Mouse (Mus musculus): ENCODE measurements around the gene Rhbdf1. TPM values are rescaled to one million over a fixed set of nuclear protein-coding genes. Genes with fewer than 3 reads are reported as not detected.

Rhbdf1 gene
- total and polyA plus RNA-seq, 3 experiments, result 2.9 to 14.3 TPM; not detected in 1

- TF ChIP-seq TCF12 (IDR thresholded peaks at IDR 0.05; ENCODE audit: low read depth, low read length) (peak; percentile 95), CHD2 (IDR thresholded peaks at IDR 0.05; ENCODE audit: low read length) (no peak), ZKSCAN1 (IDR thresholded peaks at IDR 0.05; ENCODE audit: low read depth, low read length) (no peak), RCOR1 (IDR thresholded peaks at IDR 0.05; ENCODE audit: low read depth, low read length) (peak; percentile 85), E2F4 (IDR thresholded peaks at IDR 0.05; ENCODE audit: borderline replicate concordance, low read depth, low read length) (no peak), NELFE (IDR thresholded peaks at IDR 0.05; ENCODE audit: low read depth, low read length) (no peak), MYB (IDR thresholded peaks at IDR 0.05; ENCODE audit: low read depth, low read length) (no peak)
Observed at GRCm38 (mm10) chr11:32250880-32251763, 29.0 kb upstream of the Rhbdf1 start (continued).

GRCm38 (mm10) chr11:32248350-32248749, 26.2 kb upstream of the Rhbdf1 start:
- Histone ChIP-seq H3K9me3 (replicated peaks; ENCODE audit: insufficient read depth, low read length) (no peaks in the 10 kb centered on the region), H3K79me2 (ENCODE audit: control insufficient read depth, insufficient read depth, low read length, poor library complexity) (no peaks in the 10 kb centered on the region), H3K36me3 (ENCODE audit: control insufficient read depth in 1 of 2, insufficient read depth in 2 of 2, low read length in 2 of 2) (peaks cover 0 to 62% of the 10 kb centered on the region in 2 experiments; a peak in 2 of 4 replicates), H3K9ac (ENCODE audit: control insufficient read depth, low read depth, low read length, poor library complexity, severe bottlenecking) (no peak overlapping the region), H3K27me3 (ENCODE audit: control insufficient read depth in 1 of 2, insufficient read depth in 2 of 2, low read length in 2 of 2) (no peaks in the 10 kb centered on the region), H3K4me1 (ENCODE audit: control insufficient read depth in 1 of 2, insufficient read depth in 2 of 2, low read length in 2 of 2) (peaks cover 36 to 56% of the 10 kb centered on the region in 2 experiments), H3K4me3 (ENCODE audit: control insufficient read depth in 1 of 2, insufficient read depth in 1 of 2, low read depth in 2 of 2, low read length in 2 of 2) (no peak overlapping the region), H3K27ac (ENCODE audit: control insufficient read depth, low read depth, low read length) (no peak overlapping the region)
- no peak for DNase-seq (ENCODE audit: low read depth, low spot score)
- no peak for TF ChIP-seq POLR2A (IDR thresholded peaks at IDR 0.05; ENCODE audit: control insufficient read depth in 1 of 2, insufficient read depth in 1 of 2, low read depth in 1 of 2, low read length in 2 of 2, poor library complexity in 1 of 2)
- no peak for TF ChIP-seq GABPA (IDR thresholded peaks at IDR 0.05; ENCODE audit: low read depth, low read length)
- TF ChIP-seq RCOR1 (IDR thresholded peaks at IDR 0.05; ENCODE audit: low read depth, low read length), result no peak
- no peak for TF ChIP-seq RAD21 (IDR thresholded peaks at IDR 0.05; ENCODE audit: low read depth, low read length)
- no peak for TF ChIP-seq EP300 (IDR thresholded peaks at IDR 0.05; ENCODE audit: low read depth in 1 of 2, low read length in 2 of 2)
- TF ChIP-seq POLR2AphosphoS2 (IDR thresholded peaks at IDR 0.05; ENCODE audit: low read length), result no peak
- no peak for TF ChIP-seq BHLHE40 (IDR thresholded peaks at IDR 0.05; ENCODE audit: borderline replicate concordance, low read depth, low read length)

- Histone ChIP-seq H3K27ac (ENCODE audit: control insufficient read depth, low read depth, low read length) (peak overlapping the region; percentile 2; the same call in 1 of the 2 replicates), H3K9me3 (replicated peaks; ENCODE audit: insufficient read depth, low read length) (no peaks in the 10 kb centered on the region), H3K9ac (ENCODE audit: control insufficient read depth, low read depth, low read length, poor library complexity, severe bottlenecking) (no peak overlapping the region), H3K27me3 (ENCODE audit: control insufficient read depth in 1 of 2, insufficient read depth in 2 of 2, low read length in 2 of 2) (no peaks in the 10 kb centered on the region), H3K4me3 (ENCODE audit: control insufficient read depth in 1 of 2, insufficient read depth in 1 of 2, low read depth in 2 of 2, low read length in 2 of 2) (no peak overlapping the region), H3K4me1 (ENCODE audit: control insufficient read depth in 1 of 2, insufficient read depth in 2 of 2, low read length in 2 of 2) (peaks cover 38 to 67% of the 10 kb centered on the region in 2 experiments), H3K79me2 (ENCODE audit: control insufficient read depth, insufficient read depth, low read length, poor library complexity) (no peaks in the 10 kb centered on the region), H3K36me3 (ENCODE audit: control insufficient read depth in 1 of 2, insufficient read depth in 2 of 2, low read length in 2 of 2) (peaks cover 0 to 67% of the 10 kb centered on the region in 2 experiments; a peak in 2 of 4 replicates)
- peak; percentile 62 for DNase-seq (ENCODE audit: low read depth, low spot score)
- TF ChIP-seq EP300 (IDR thresholded peaks at IDR 0.05; ENCODE audit: low read depth in 1 of 2, low read length in 2 of 2) (0 out of 4 replicates have a peak, but pooled peaks of 1 of the 2 experiments have one; percentile 19), KAT2A (conservative IDR thresholded peaks at IDR 0.05; ENCODE audit: low read depth, low read length) (no peak), TCF12 (IDR thresholded peaks at IDR 0.05; ENCODE audit: low read depth, low read length) (0 out of 2 replicates have a peak, but pooled peaks have one; percentile 26), ZNF384 (IDR thresholded peaks at IDR 0.05; ENCODE audit: low read depth, low read length) (no peak), POLR2AphosphoS2 (IDR thresholded peaks at IDR 0.05; ENCODE audit: low read length) (no peak), SIN3A (IDR thresholded peaks at IDR 0.05; ENCODE audit: low read length) (no peak), E2F4 (IDR thresholded peaks at IDR 0.05; ENCODE audit: borderline replicate concordance, low read depth, low read length) (no peak), RAD21 (IDR thresholded peaks at IDR 0.05; ENCODE audit: low read depth, low read length) (peak; percentile 64), ZC3H11A (IDR thresholded peaks at IDR 0.05; ENCODE audit: low read depth, low read length) (peak; percentile 32; the same call in 1 of the 2 replicates), MAZ (IDR thresholded peaks at IDR 0.05; ENCODE audit: low read depth, low read length) (no peak), HCFC1 (IDR thresholded peaks at IDR 0.05; ENCODE audit: low read depth, low read length) (no peak), POLR2A (IDR thresholded peaks at IDR 0.05; ENCODE audit: control insufficient read depth in 1 of 2, insufficient read depth in 1 of 2, low read depth in 1 of 2, low read length in 2 of 2, poor library complexity in 1 of 2) (no peak), USF2 (IDR thresholded peaks at IDR 0.05; ENCODE audit: borderline replicate concordance in 1 of 2, insufficient read depth in 1 of 2, low read depth in 1 of 2, low read length in 2 of 2) (no peak), SMC3 (IDR thresholded peaks at IDR 0.05; ENCODE audit: low read depth, low read length) (peak; percentile 70), POLR2AphosphoS5 (IDR thresholded peaks at IDR 0.05; ENCODE audit: borderline replicate concordance, low read depth, low read length) (no peak), JUND (IDR thresholded peaks at IDR 0.05; ENCODE audit: low read depth, low read length) (no peak), MYC (IDR thresholded peaks at IDR 0.05; ENCODE audit: low read depth, low read length) (no peak), RCOR1 (IDR thresholded peaks at IDR 0.05; ENCODE audit: low read depth, low read length) (no peak), TBP (IDR thresholded peaks at IDR 0.05; ENCODE audit: low read depth, low read length) (no peak), CTCF (IDR thresholded peaks at IDR 0.05 in 2 of 3, conservative IDR thresholded peaks at IDR 0.05 in 1 of 3; ENCODE audit: control insufficient read depth in 1 of 3, insufficient read depth in 1 of 3, low read depth in 2 of 3, low read length in 3 of 3, poor library complexity in 1 of 3, severe bottlenecking in 1 of 3) (peak; percentile 22 to 73 (median 50); a peak in 5 of 6 replicates)
Observed at GRCm38 (mm10) chr11:32247068-32247467, 25.0 kb upstream of the Rhbdf1 start.

All from MEL (cell line).